Mouse (Mus musculus) stomach, embryonic 15.5 days (tissue): ENCODE measurements around the gene Olfr1157. TPM values are rescaled to one million over a fixed set of nuclear protein-coding genes. Genes with fewer than 3 reads are reported as not detected.

Experiments
- ATAC-seq: fragments of 200-750 bp; cut with Nextera tagmentation; 2 replicates; pipeline ENCODE4 v1.8.0; 2017; ENCODE audit warnings: low read depth, moderate number of reproducible peaks, moderate TSS enrichment; ENCODE audit not compliant: insufficient read depth, low FRiP score
- H3K27ac ChIP-seq: fragments of 300-500 bp; sonication (generic); 2 replicates; pipeline ENCODE4 v1.5.1; 2015; ENCODE audit warnings: mild to moderate bottlenecking, inconsistent platforms
- H3K27me3 ChIP-seq: fragments of 300-500 bp; sonication (generic); replicated peaks from 2 replicates; pipeline ENCODE4 v1.6.1; 2015; ENCODE audit warnings: inconsistent platforms
- H3K36me3 ChIP-seq: fragments of 300-500 bp; sonication (generic); 2 replicates; pipeline ENCODE4 v1.6.1; 2015; ENCODE audit warnings: inconsistent platforms
- H3K4me1 ChIP-seq: fragments of 300-500 bp; sonication (generic); 2 replicates; pipeline ENCODE4 v1.6.1; 2015; ENCODE audit warnings: inconsistent platforms
- H3K4me2 ChIP-seq: fragments of 300-500 bp; sonication (generic); 2 replicates; pipeline ENCODE4 v1.6.1; 2015; ENCODE audit warnings: mild to moderate bottlenecking, inconsistent platforms
- H3K4me3 ChIP-seq: fragments of 300-500 bp; sonication (generic); replicated peaks from 2 replicates; pipeline ENCODE4 v1.5.1; 2015; ENCODE audit warnings: inconsistent platforms
- H3K9ac ChIP-seq: fragments of 300-500 bp; sonication (generic); 2 replicates; pipeline ENCODE4 v1.6.1; 2015; ENCODE audit warnings: inconsistent platforms
- H3K9me3 ChIP-seq: fragments of 300-500 bp; sonication (generic); 2 replicates; pipeline ENCODE4 v1.6.1; 2016; ENCODE audit warnings: inconsistent platforms
- WGBS: fragments of 180-500 bp; shearing (Covaris S2); methylation state at CpG from one replicate; pipeline ENCODE4 v1.1.7; 2015; 5-methylcytosine and 5-hydroxymethylcytosine counted together
- polyA plus RNA-seq: library from polyadenylated mRNA; unstranded; fragments of >200 nt; fragmentation: Nextera tagmentation; extraction: Ambion mirVana; gene quantifications from 2 replicates; pipeline ENCODE4 v1.2.1, GENCODE M21; 2015

The Olfr1157 gene
- not detected in 2 replicates for polyA plus RNA-seq

- Histone ChIP-seq H3K9ac (no peak within 1 kb of the TSS), H3K4me1 (no peaks in the 10 kb centered on the region), H3K27ac (no peak within 1 kb of the TSS), H3K4me2 (no peak within 1 kb of the TSS), H3K4me3 (no peak within 1 kb of the TSS), H3K9me3 (no peaks in the 10 kb centered on the region), H3K27me3 (no peaks in the 10 kb centered on the region), H3K36me3 (no peaks in the 10 kb centered on the region)
- ATAC-seq: no peak
- WGBS: 91% methylated on average over 4 of the region's 4 CpGs
Observed at GRCm38 (mm10) chr2:87968199-87968598, at the start of gene Olfr1157. TSS of gene Olfr1157 (minus strand) at chr2:87968299.

- ATAC-seq: peak; percentile 92
- Histone ChIP-seq H3K27ac (no peak within 1 kb of the TSS), H3K4me3 (no peak within 1 kb of the TSS), H3K36me3 (no peaks in the 10 kb centered on the region), H3K9me3 (no peaks in the 10 kb centered on the region), H3K27me3 (no peaks in the 10 kb centered on the region), H3K9ac (no peak within 1 kb of the TSS), H3K4me2 (no peak within 1 kb of the TSS), H3K4me1 (no peaks in the 10 kb centered on the region)
Observed at GRCm38 (mm10) chr2:88007515-88008318, 39.6 kb upstream of the Olfr1157 start, which contains the start of gene Olfr1160. TSS of gene Olfr1160 (minus strand) at chr2:88008268.

- no peak within 1 kb of the TSS for H3K4me3 ChIP-seq
- H3K4me2 ChIP-seq: no peak within 1 kb of the TSS
- H3K9ac ChIP-seq: no peak within 1 kb of the TSS
- no peaks in the 10 kb centered on the region for H3K4me1 ChIP-seq
- H3K27me3 ChIP-seq: no peaks in the 10 kb centered on the region
- ATAC-seq: no peak
- no peak within 1 kb of the TSS for H3K27ac ChIP-seq
- no peaks in the 10 kb centered on the region for H3K36me3 ChIP-seq
- H3K9me3 ChIP-seq: no peaks in the 10 kb centered on the region
Observed at GRCm38 (mm10) chr2:87989813-87990212, 21.7 kb upstream of the Olfr1157 start, which contains the start of gene Olfr1158. TSS of gene Olfr1158 (plus strand) at chr2:87990113.

GRCm38 (mm10) chr2:87974563-87974962 lies 6.5 kb upstream of the Olfr1157 start, which contains the start of gene Olfr74:
TSS of gene Olfr74 (minus strand) at chr2:87974663.
- Histone ChIP-seq H3K9ac (no peak within 1 kb of the TSS), H3K9me3 (no peaks in the 10 kb centered on the region), H3K27me3 (no peaks in the 10 kb centered on the region), H3K4me1 (no peaks in the 10 kb centered on the region), H3K36me3 (no peaks in the 10 kb centered on the region), H3K4me2 (no peak within 1 kb of the TSS), H3K27ac (no peak within 1 kb of the TSS), H3K4me3 (no peak within 1 kb of the TSS)
- ATAC-seq: no peak
- WGBS: 71% methylated on average over 3 of the region's 3 CpGs

- Histone ChIP-seq H3K36me3 (no peaks in the 10 kb centered on the region), H3K4me2 (no peak within 1 kb of the TSS), H3K27ac (no peak within 1 kb of the TSS), H3K27me3 (no peaks in the 10 kb centered on the region), H3K4me1 (no peaks in the 10 kb centered on the region), H3K9ac (no peak within 1 kb of the TSS), H3K4me3 (no peak within 1 kb of the TSS), H3K9me3 (no peaks in the 10 kb centered on the region)
- no peak for ATAC-seq
Observed at GRCm38 (mm10) chr2:87953000-87953399, 15.1 kb downstream of the Olfr1157 start, which contains the start of gene Olfr1156. TSS of gene Olfr1156 (minus strand) at chr2:87953100.

- H3K4me3 ChIP-seq: no peak within 1 kb of the TSS
- no peak within 1 kb of the TSS for H3K9ac ChIP-seq
- no peaks in the 10 kb centered on the region for H3K4me1 ChIP-seq
- H3K4me2 ChIP-seq: no peak within 1 kb of the TSS
- no peak within 1 kb of the TSS for H3K27ac ChIP-seq
- no peaks in the 10 kb centered on the region for H3K9me3 ChIP-seq
- WGBS: 93% methylated on average over 1 of the region's 1 CpGs
- no peaks in the 10 kb centered on the region for H3K36me3 ChIP-seq
- H3K27me3 ChIP-seq: no peaks in the 10 kb centered on the region
- ATAC-seq: no peak
Observed at GRCm38 (mm10) chr2:87945037-87945436, 23.1 kb downstream of the Olfr1157 start, which contains the start of gene Olfr1155. TSS of gene Olfr1155 (minus strand) at chr2:87945137.

Other genes starting within 250 kb of the Olfr1157 start
- not detected in 2 replicates for gene Olfr1138, start 228.3 kb downstream of the Olfr1157 start, polyA plus RNA-seq
- not detected in 2 replicates for gene Olfr1140, start 224.5 kb downstream of the Olfr1157 start, polyA plus RNA-seq
- gene Olfr1141, start 214.3 kb downstream of the Olfr1157 start, polyA plus RNA-seq: not detected in 2 replicates
- not detected in 2 replicates for gene Olfr152, start 188.8 kb downstream of the Olfr1157 start, polyA plus RNA-seq
- gene Olfr1143, start 167.7 kb downstream of the Olfr1157 start, polyA plus RNA-seq: not detected in 2 replicates
- gene Olfr1145, start 158.5 kb downstream of the Olfr1157 start, polyA plus RNA-seq: not detected in 2 replicates
- not detected in 2 replicates for gene Olfr1148, start 137.8 kb downstream of the Olfr1157 start, polyA plus RNA-seq
- gene Olfr1150-ps1, start 124.3 kb downstream of the Olfr1157 start, polyA plus RNA-seq: not detected in 2 replicates
- not detected in 2 replicates for gene Olfr1151, start 112.4 kb downstream of the Olfr1157 start, polyA plus RNA-seq
- not detected in 2 replicates for gene Olfr1152, start 101.8 kb downstream of the Olfr1157 start, polyA plus RNA-seq
- gene Olfr1153, start 73.3 kb downstream of the Olfr1157 start, polyA plus RNA-seq: not detected in 2 replicates
- not detected in 2 replicates for gene Olfr1154, start 63.1 kb downstream of the Olfr1157 start, polyA plus RNA-seq
- not detected in 2 replicates for gene Olfr1155, start 23.2 kb downstream of the Olfr1157 start, polyA plus RNA-seq
- not detected in 2 replicates for gene Olfr1156, start 15.2 kb downstream of the Olfr1157 start, polyA plus RNA-seq
- gene Olfr74, start 6.4 kb upstream of the Olfr1157 start, polyA plus RNA-seq: not detected in 2 replicates
- not detected in 2 replicates for gene Olfr1158, start 21.8 kb upstream of the Olfr1157 start, polyA plus RNA-seq
- not detected in 2 replicates for gene Olfr1160, start 40.0 kb upstream of the Olfr1157 start, polyA plus RNA-seq
- gene Olfr1161, start 54.5 kb upstream of the Olfr1157 start, polyA plus RNA-seq: not detected in 2 replicates
- gene Olfr73, start 69.4 kb upstream of the Olfr1157 start, polyA plus RNA-seq: not detected in 2 replicates
- gene Olfr1162, start 82.8 kb upstream of the Olfr1157 start, polyA plus RNA-seq: not detected in 2 replicates
- gene Olfr1163, start 103.5 kb upstream of the Olfr1157 start, polyA plus RNA-seq: not detected in 2 replicates
- not detected in 2 replicates for gene Olfr1164, start 125.7 kb upstream of the Olfr1157 start, polyA plus RNA-seq
- gene Olfr1166, start 160.0 kb upstream of the Olfr1157 start, polyA plus RNA-seq: not detected in 2 replicates
- not detected in 2 replicates for gene Olfr1167, start 186.9 kb upstream of the Olfr1157 start, polyA plus RNA-seq
- not detected in 2 replicates for gene Olfr1168, start 213.6 kb upstream of the Olfr1157 start, polyA plus RNA-seq